Mouse (Mus musculus) forebrain, embryonic 16.5 days (tissue): ENCODE data around the gene Nt5c2. TPM values are rescaled to one million over a fixed set of nuclear protein-coding genes. Genes with fewer than 3 reads are reported as not detected.

Experiments used
- ATAC-seq: fragments of 200-750 bp; cut with Nextera tagmentation; 2 replicates; pipeline ENCODE4 v1.8.0; 2017; ENCODE audit warnings: mild to moderate bottlenecking, moderate library complexity
- H3K27ac ChIP-seq: fragments of 300-500 bp; sonication (generic); 2 replicates; pipeline ENCODE4 v1.5.1; 2014; ENCODE audit warnings: low read length, control low read depth
- H3K27me3 ChIP-seq: fragments of 300-500 bp; sonication (generic); replicated peaks from 2 replicates; pipeline ENCODE4 v1.6.1; 2014; ENCODE audit warnings: low read length; ENCODE audit not compliant: control insufficient read depth, insufficient read depth
- H3K36me3 ChIP-seq: fragments of 300-500 bp; sonication (generic); 2 replicates; pipeline ENCODE4 v1.6.1; 2014; ENCODE audit not compliant: control insufficient read depth, insufficient read depth
- H3K4me1 ChIP-seq: fragments of 300-500 bp; sonication (generic); replicated peaks from 2 replicates; pipeline ENCODE4 v1.6.1; 2014; ENCODE audit warnings: low read length; ENCODE audit not compliant: control insufficient read depth, insufficient read depth
- H3K4me2 ChIP-seq: fragments of 300-500 bp; sonication (generic); 2 replicates; pipeline ENCODE4 v1.6.1; 2014; ENCODE audit warnings: mild to moderate bottlenecking, low read length, control low read depth
- H3K4me3 ChIP-seq: fragments of 300-500 bp; sonication (generic); replicated peaks from 2 replicates; pipeline ENCODE4 v1.5.1; 2014; ENCODE audit warnings: mild to moderate bottlenecking, low read length, control low read depth
- H3K9ac ChIP-seq: fragments of 300-500 bp; sonication (generic); replicated peaks from 2 replicates; pipeline ENCODE4 v1.6.1; 2014; ENCODE audit warnings: low read depth, low read length, control low read depth
- H3K9me3 ChIP-seq: fragments of 300-500 bp; sonication (generic); 2 replicates; pipeline ENCODE4 v1.6.1; 2016; ENCODE audit warnings: low read length; ENCODE audit not compliant: control insufficient read depth
- WGBS: fragments of 180-500 bp; shearing (Covaris S2); extraction: QIAGEN DNeasy Blood & Tissue Kit; methylation state at CpG from one replicate; pipeline ENCODE4 v1.1.7; 2014; 5-methylcytosine and 5-hydroxymethylcytosine counted together
- polyA plus RNA-seq: library from polyadenylated mRNA; unstranded; fragments of >200 nt; fragmentation: Nextera tagmentation; extraction: Ambion mirVana; gene quantifications from 2 replicates; pipeline ENCODE4 v1.2.1, GENCODE M21; 2015

Nt5c2 gene
- polyA plus RNA-seq, 1 experiment from 2014 or later: 81.4 TPM

DNA sequence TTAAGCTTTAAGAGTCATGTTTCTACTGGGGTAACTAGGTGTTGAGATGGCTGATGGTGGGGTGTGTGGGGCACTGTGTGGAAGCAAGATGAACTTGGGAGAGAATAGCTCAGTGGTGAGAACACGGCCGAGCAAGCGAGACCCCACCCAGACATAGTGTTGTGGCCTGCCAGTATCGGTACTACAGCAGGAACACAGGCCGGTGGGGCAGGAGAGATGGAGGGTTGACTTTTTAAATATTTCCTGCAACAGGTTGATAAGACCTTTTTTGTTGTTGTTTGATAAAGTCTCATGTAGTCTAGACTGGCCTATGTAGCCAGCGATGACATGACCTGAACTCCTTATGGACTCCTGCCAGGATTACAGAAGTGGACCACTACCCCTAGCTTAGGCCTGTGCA, 114.2 kb downstream of the Nt5c2 start:
- Histone ChIP-seq H3K4me2 (no peak overlapping the region), H3K27me3 (no peaks in the 10 kb centered on the region), H3K9ac (no peak overlapping the region), H3K9me3 (0 out of 2 replicates have a peak, but pooled peaks cover 4% of the 10 kb centered on the region), H3K4me3 (no peak overlapping the region), H3K36me3 (peaks cover 15% of the 10 kb centered on the region), H3K4me1 (no peaks in the 10 kb centered on the region), H3K27ac (no peak overlapping the region)
- ATAC-seq: no peak
- WGBS: 94% methylated on average over 6 of the region's 6 CpGs

DNA sequence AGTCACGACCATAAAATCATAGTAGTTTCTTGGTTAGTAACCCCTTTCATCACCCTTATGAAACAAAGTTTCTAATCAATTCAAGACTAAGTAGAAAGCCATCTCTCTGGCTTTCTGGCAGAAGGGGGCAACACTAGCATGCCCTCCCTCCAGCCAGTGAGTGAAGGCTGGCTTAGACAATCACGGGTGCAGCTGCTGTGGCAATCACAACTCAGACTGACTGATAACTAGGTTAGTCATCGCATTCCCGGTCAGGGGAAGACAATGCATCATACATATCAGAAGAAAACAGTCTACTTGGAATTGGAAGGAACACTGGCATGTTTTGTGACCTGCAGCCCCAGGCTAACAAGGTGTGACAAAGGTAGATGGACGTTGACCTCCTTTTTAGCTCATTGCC, 115.1 kb downstream of the Nt5c2 start:
- Histone ChIP-seq H3K36me3 (peaks cover 15% of the 10 kb centered on the region), H3K9me3 (0 out of 2 replicates have a peak, but pooled peaks cover 4% of the 10 kb centered on the region), H3K9ac (no peak overlapping the region), H3K4me3 (no peak overlapping the region), H3K4me2 (no peak overlapping the region), H3K27ac (no peak overlapping the region), H3K27me3 (no peaks in the 10 kb centered on the region), H3K4me1 (no peaks in the 10 kb centered on the region)
- WGBS: 81% methylated on average over 5 of the region's 5 CpGs
- no peak for ATAC-seq

DNA sequence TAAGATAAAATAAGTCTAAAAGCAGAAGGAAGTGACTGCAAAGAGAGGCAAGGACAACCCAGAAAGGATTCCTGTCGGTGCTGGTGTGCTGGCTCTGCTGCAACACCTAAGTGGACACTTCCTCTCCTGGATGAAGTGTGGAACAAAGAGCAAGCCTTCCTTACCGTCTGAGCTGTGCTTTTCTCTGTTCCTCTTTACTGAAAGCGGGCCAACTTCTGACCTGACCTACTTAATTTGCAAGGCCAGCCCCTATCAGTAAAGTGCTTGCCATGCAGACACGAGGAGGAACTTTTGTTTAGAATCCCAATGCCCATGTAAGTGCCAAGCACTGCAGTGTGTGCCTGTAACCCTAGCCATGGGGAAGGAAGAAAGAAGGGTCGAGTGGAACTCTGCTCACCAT, 115.6 kb downstream of the Nt5c2 start:
- Histone ChIP-seq H3K36me3 (peaks cover 15% of the 10 kb centered on the region), H3K4me2 (no peak overlapping the region), H3K27ac (no peak overlapping the region), H3K4me3 (no peak overlapping the region), H3K27me3 (no peaks in the 10 kb centered on the region), H3K4me1 (no peaks in the 10 kb centered on the region), H3K9ac (no peak overlapping the region), H3K9me3 (0 out of 2 replicates have a peak, but pooled peaks cover 4% of the 10 kb centered on the region)
- no peak for ATAC-seq
- WGBS: 59% methylated on average over 5 of the region's 5 CpGs

DNA sequence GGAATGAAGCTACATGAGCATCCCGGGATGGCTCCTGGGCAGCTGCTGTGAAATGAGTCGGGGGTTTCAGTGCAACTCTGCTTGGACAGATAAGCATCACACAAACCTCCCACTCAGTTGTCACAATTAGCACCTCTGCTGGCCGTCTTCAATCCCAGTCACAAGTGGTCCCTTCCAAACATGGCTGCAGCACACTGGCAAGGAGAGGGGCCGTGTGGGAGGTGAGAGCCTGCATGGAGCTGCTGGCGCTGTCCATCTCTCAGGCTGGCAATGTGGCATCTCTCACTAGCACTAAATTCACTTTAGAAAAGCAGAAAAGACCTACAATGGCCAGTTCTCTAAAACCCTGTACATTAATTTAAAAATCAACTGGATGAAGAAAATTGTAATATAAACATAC, 116.7 kb downstream of the Nt5c2 start:
- WGBS: 92% methylated on average over 5 of the region's 5 CpGs
- Histone ChIP-seq H3K9ac (no peak overlapping the region), H3K4me3 (no peak overlapping the region), H3K9me3 (0 out of 2 replicates have a peak, but pooled peaks cover 4% of the 10 kb centered on the region), H3K4me2 (no peak overlapping the region), H3K27me3 (no peaks in the 10 kb centered on the region), H3K4me1 (no peaks in the 10 kb centered on the region), H3K27ac (no peak overlapping the region), H3K36me3 (peaks cover 15% of the 10 kb centered on the region)
- no peak for ATAC-seq

DNA sequence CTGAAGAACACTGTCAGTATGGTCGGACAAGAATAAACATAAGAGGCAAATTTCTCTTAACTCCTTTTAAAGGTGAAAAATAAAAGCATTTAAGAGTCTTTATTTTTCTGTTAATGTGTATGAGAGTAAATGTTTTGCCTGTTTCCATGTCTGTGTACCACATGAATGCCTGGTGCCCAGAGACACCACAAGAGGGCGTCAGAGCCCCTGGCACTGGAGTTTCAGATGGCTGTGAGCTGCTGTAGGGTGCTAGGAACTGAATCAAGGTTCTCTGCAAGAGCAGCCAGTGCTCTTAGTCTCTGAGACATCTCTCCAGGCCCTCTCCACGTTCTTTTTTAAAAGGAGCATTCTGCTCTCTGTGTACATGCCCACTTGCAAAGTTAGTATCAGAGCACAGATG, 117.8 kb downstream of the Nt5c2 start:
- no peak overlapping the region for H3K4me2 ChIP-seq
- ATAC-seq: no peak
- no peaks in the 10 kb centered on the region for H3K27me3 ChIP-seq
- H3K9ac ChIP-seq: no peak overlapping the region
- H3K36me3 ChIP-seq: peaks cover 15% of the 10 kb centered on the region
- no peak overlapping the region for H3K27ac ChIP-seq
- WGBS: 87% methylated on average over 3 of the region's 3 CpGs
- 0 out of 2 replicates have a peak, but pooled peaks cover 4% of the 10 kb centered on the region for H3K9me3 ChIP-seq
- H3K4me3 ChIP-seq: no peak overlapping the region
- no peaks in the 10 kb centered on the region for H3K4me1 ChIP-seq

DNA sequence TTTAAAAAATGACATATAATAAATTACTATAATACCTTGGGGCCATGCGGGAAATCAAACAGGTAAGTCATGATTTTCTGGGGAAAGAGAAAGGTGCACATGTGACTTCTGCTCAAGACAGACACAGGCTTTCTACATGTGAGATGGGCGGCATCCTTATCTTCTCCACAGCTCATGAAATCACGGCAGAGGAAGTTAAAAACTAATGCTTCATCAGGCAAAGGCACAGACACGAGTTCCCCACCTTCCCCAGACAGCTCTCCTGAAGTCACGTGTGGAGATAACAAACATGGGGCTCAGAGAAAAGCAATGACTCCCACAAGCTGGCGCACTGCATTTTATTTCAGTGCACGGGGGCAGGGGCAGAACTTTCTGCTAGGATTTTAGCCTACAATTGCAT, 121.5 kb downstream of the Nt5c2 start:
- 87% methylated on average over 7 of the region's 7 CpGs for WGBS
- Histone ChIP-seq H3K4me2 (no peak overlapping the region), H3K36me3 (peaks cover 33% of the 10 kb centered on the region), H3K4me1 (no peaks in the 10 kb centered on the region), H3K27ac (no peak overlapping the region), H3K4me3 (no peak overlapping the region), H3K27me3 (no peaks in the 10 kb centered on the region), H3K9ac (no peak overlapping the region), H3K9me3 (0 out of 2 replicates have a peak, but pooled peaks cover 4% of the 10 kb centered on the region)
- ATAC-seq: no peak

DNA sequence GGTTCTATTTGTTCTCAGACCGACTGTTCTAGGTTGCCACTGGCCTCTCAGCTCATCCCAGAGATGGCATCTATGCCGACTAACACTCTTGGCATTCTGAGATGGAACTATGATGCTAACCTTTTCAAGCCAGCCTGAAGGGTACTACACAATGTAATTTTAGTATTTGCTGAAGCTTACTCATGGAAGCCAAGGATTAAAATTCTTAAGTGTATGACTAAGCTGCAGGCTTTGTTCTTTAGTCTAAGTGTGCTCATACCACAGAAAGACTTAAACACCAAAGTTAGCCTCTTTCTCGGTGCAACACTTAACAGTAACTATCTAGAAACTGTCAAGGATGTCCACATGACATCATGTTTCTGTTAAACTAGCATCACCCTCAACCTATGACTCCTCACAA, 122.1 kb downstream of the Nt5c2 start:
- Histone ChIP-seq H3K4me1 (no peaks in the 10 kb centered on the region), H3K9me3 (0 out of 2 replicates have a peak, but pooled peaks cover 4% of the 10 kb centered on the region), H3K4me3 (no peak overlapping the region), H3K4me2 (no peak overlapping the region), H3K9ac (no peak overlapping the region), H3K27me3 (no peaks in the 10 kb centered on the region), H3K27ac (no peak overlapping the region), H3K36me3 (peaks cover 33% of the 10 kb centered on the region)
- ATAC-seq: no peak
- WGBS: 79% methylated on average over 3 of the region's 3 CpGs

DNA sequence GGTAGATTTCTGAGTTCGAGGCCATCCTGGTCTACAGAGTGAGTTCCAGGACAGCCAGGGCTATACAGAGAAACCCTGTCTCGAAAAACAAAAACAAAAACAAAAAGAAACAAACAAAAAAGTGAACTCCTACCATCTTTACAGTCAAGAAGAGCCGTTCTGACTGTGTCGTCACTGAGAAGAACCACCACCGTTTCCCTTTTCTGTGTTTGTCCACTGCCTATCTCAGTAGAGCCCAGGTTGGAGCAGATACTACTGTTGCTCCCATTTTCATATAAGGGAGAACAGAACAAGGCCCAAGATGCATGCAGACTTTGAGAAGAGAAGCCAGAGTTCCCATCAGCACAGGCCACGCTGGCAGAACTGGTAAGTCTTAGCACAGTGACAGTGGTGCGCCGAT, 124.3 kb downstream of the Nt5c2 start:
- ATAC-seq: no peak
- no peak overlapping the region for H3K9ac ChIP-seq
- peaks cover 23% of the 10 kb centered on the region for H3K36me3 ChIP-seq
- H3K27ac ChIP-seq: no peak overlapping the region
- WGBS: 96% methylated on average over 8 of the region's 8 CpGs
- H3K9me3 ChIP-seq: no peaks in the 10 kb centered on the region
- no peak overlapping the region for H3K4me2 ChIP-seq
- no peak overlapping the region for H3K4me3 ChIP-seq
- H3K4me1 ChIP-seq: no peaks in the 10 kb centered on the region
- H3K27me3 ChIP-seq: no peaks in the 10 kb centered on the region

DNA sequence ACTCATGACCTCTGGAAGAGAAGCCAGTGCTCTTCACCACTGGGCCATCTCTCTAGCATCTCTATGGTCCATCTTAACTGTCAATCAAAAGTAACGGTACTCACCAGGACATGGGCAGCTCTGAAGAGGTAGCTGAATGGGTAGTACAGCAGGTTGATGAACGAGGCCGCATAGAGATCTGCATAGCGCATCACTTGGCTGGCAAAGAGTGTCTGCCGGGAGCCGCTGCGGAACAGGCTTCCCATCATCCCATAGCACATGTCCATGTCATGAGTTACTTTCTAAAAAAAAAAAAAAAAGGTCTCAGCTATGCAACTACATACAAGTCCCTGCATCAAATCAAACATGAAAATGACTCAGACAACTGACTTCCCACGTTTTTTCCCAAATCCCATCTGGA, 125.3 kb downstream of the Nt5c2 start:
- no peak overlapping the region for H3K9ac ChIP-seq
- H3K27ac ChIP-seq: no peak overlapping the region
- no peak overlapping the region for H3K4me3 ChIP-seq
- ATAC-seq: no peak
- H3K4me2 ChIP-seq: no peak overlapping the region
- peaks cover 28% of the 10 kb centered on the region for H3K36me3 ChIP-seq
- 93% methylated on average over 8 of the region's 8 CpGs for WGBS
- H3K4me1 ChIP-seq: no peaks in the 10 kb centered on the region
- H3K27me3 ChIP-seq: no peaks in the 10 kb centered on the region
- H3K9me3 ChIP-seq: no peaks in the 10 kb centered on the region
